Mouse (Mus musculus) telencephalon, adult 2 months (tissue): ENCODE data around the gene Sun5.
A peak's percentile ranks its signal among the peaks of the same experiment; 100 is the strongest.

Experiments used
- DNase-seq: peaks from one replicate; pipeline ENCODE4 v3.0.0-alpha.2; 2011; ENCODE audit warnings: low read depth, low spot score

Gene Sun5

GRCm38 (mm10) chr2:153809921-153810320, 61.0 kb downstream of the Sun5 start:
- DNase-seq, result no peak

- no peak for DNase-seq
Observed at GRCm38 (mm10) chr2:153808841-153809240, 62.0 kb downstream of the Sun5 start.

GRCm38 (mm10) chr2:153808146-153808545, 62.7 kb downstream of the Sun5 start:
- no peak for DNase-seq

- peak; percentile 50 for DNase-seq
Observed at GRCm38 (mm10) chr2:153807464-153807863, 63.4 kb downstream of the Sun5 start.
